Mouse (Mus musculus) ovary, adult 18-20 months (tissue): Measurements from ENCODE around the gene Olfr1163.
"Not testable (repeated sequence)": the region's sequence is repeated elsewhere in the genome, so short reads cannot be mapped to it uniquely, and the experiment has no call there.

Source experiments
- DNase-seq: peaks from one replicate; pipeline ENCODE4 v3.0.0; 2022; ENCODE audit warnings: low spot score, mixed read lengths

The Olfr1163 gene

DNA sequence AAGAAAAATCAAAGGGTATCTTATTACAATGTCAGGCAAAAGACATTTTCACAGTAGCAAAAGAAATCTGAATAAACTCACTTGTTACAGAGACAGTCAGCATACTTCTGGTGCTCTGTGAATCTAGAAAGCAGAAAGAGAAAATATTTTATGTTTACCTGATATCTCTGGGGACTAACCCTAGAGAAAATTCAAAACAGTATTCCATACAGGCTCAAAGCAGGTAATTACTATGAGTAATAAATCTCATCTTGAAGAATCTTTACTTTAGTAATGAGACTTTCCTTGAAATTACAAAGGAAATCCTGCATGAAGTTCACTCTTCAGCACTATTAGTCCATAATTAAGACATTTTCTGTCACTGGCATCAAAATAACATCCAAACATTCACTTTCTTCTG, at the start of gene Olfr1163:
Gene Olfr1163 (minus strand): TSS at position 101 of the 400 bp plus-strand sequence.
- no peak for DNase-seq

DNA sequence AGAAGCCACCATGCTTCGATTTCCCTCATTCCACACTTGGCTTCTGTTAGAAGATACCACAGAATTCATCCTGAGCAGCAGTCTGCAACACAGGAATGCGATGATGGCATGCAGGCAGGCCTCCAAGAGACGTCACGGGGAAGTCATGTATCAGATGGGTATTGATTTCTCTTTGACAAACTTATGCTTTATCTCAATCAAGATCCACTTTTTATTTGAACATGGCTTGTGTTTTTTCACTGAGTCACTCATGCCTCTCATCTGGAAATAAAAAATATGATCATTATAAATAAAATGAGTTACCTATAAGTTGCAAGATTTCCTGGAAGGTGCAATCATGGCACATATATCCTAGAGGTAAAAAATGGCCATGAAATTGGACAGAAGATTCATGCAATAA, 22.2 kb upstream of the Olfr1163 start, which contains the start of gene Olfr1164:
Gene Olfr1164 (minus strand): TSS at position 101 of the 400 bp plus-strand sequence.
- no peak for DNase-seq

DNA sequence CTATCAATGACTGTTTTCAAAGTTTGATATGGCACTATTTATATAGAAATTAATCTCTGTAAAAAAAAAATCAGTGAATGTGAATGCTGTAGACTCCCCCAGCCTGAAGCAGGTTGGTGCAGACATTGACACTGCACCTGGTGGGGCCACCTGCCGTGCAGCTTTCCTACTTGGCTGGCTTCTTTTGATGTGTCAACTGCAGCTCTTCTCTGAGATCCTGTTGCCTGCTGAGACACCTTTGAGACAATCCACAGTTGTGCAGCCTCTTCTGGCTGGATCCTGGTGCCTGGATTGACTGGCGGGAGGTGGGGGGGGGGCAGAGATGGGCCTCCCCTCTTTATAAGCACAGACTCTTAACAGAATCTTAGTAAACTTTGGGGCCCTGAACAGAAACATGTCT, 8.0 kb downstream of the Olfr1163 start:
- DNase-seq = no peak

DNA sequence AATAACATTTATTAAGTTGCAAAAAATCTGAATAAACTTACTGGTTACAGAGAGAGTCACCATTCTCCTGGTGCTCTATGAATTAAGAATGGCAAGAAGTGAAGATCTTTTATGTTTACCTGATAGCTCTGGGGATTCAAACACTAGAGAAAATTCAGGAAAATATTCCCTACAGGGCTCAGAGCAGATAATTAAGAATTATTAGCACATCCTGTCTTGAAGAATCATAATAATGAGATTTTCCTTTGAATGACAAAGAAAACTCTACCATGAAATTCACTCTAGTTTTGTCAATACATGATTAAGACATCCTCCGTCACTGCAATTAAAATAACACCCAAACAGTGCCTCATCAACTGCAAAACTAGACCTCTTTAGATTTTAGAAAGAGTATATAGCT, 20.6 kb downstream of the Olfr1163 start, which contains the start of gene Olfr1162:
Gene Olfr1162 (minus strand): TSS at position 101 of the 400 bp plus-strand sequence.
- DNase-seq = no peak

DNA sequence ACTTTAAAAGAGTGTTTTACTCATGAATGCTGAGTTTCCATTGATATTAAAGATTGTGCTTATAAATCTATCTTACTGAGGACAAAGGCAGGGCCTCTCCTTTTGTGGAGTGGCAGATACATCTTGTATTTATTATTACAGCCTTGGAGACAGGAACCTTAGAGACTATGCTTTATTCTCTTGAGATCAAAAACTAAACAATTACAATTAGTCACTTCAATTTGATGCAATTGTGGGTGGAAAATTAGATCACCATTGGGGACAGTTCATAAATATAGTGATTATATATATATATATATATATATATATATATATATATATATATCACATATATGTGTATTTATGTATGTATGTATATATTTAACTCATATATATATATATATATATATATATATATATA, 34.0 kb downstream of the Olfr1163 start, which contains the start of gene Olfr73:
Gene Olfr73 (minus strand): TSS at position 101 of the 400 bp plus-strand sequence.
- DNase-seq = no peak

DNA sequence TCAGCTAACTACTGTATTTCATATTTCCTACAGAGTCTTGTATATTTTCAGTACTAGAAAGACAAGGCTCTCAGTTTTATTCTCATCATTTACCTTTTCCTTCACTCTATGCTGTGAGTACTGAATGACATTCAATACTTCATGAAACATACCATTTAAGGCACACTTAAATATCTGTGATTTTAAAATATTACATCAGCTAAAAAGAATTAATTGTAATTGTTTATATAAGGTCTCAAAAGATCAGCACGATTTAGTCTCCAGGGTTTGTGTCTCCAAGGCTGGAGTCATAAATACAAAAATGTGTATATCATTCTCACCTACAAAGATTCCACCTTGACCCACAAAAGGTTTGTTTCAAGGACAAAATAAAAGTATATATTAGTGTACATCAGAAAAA, 49.2 kb downstream of the Olfr1163 start, which contains the start of gene Olfr1161:
Gene Olfr1161 (plus strand): TSS at position 301 of the 400 bp plus-strand sequence.
- DNase-seq = not testable (repeated sequence)
